Mouse (Mus musculus): Measurements from ENCODE around the gene Cercam. TPM values are rescaled to one million over a fixed set of nuclear protein-coding genes. Genes with fewer than 3 reads are reported as not detected.
"Not testable (repeated sequence)": the region's sequence is repeated elsewhere in the genome, so short reads cannot be mapped to it uniquely, and the experiment has no call there.

The Cercam gene
- total RNA-seq, 4 experiments from 2014 or later = 7.6 to 32.8 (median 18.4) TPM

- no peak for DNase-seq
These were observed 29.1 kb downstream of the Cercam start for GRCm38 (mm10) chr2:29898081-29898480.

GRCm38 (mm10) chr2:29902194-29902593 lies 33.2 kb downstream of the Cercam start:
- DNase-seq = no peak

- not testable (repeated sequence) for DNase-seq
These were observed 39.2 kb downstream of the Cercam start for GRCm38 (mm10) chr2:29908171-29908570.

GRCm38 (mm10) chr2:29910042-29910441 lies 41.1 kb downstream of the Cercam start:
- no peak for DNase-seq

GRCm38 (mm10) chr2:29917621-29918020 lies 48.7 kb downstream of the Cercam start:
- peak; percentile 69 for DNase-seq

DNA sequence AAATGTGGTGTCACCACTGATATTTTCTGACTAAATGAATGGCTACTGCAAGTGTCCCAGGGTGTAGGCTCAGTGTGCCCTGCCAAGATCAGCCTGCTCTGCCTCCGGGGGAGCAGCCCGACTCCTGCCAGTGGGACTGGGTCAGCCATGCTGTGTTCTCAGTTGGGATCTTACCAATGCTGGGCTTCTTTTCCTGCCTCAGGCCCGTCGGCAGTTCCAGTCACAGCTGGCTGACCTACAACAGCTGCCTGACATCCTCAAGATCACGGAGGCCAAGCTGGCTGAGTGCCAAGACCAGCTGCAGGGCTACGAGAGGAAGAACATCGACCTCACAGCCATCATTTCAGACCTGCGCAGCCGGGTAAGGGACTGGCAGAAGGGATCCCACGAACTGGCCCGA lies 53.0 kb downstream of the Cercam start:
- peak; percentile 15 for DNase-seq

DNA sequence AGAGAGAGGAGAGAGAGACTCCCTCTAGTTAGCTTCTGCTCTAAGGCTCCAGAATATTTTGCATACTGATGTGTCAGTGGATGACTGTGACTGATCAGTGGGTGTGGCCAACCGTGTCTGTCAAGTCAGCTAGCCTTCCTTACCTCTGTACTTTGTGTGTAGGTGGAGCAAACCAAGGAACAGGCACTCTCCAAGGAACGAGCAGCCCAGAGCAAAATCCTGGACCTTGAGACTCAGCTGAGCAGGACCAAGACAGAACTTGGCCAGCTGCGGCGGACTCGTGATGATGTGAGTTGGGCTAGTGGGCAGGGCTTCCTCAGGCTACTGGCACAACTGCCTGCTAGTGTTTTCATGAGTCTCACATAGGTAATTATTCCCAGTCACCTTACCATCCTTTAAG lies 57.6 kb downstream of the Cercam start:
- DNase-seq = no peak

- DNase-seq = no peak
These were observed 61.5 kb downstream of the Cercam start for GRCm38 (mm10) chr2:29930506-29930905.

- DNase-seq = no peak
These were observed 62.2 kb downstream of the Cercam start for GRCm38 (mm10) chr2:29931194-29931593.

Small RNA genes within 50 kb of the gene (microRNA-seq; reads per million reads assigned to microRNA genes)
- gene Mir219a-2 (0 reads per million in 2 experiments), gene Mir219b (0 reads per million in 2 experiments)

Other genes with a start within 250 kb of the Cercam start
- 10 to 100 TPM; 48.7 to 53.6 (median 52.8) TPM for gene Rapgef1, start 249.4 kb upstream of the Cercam start, total RNA-seq (2022)
- under 1 TPM in 2 of 4 experiments, not detected in 2; 0.43 to 0.46 TPM for gene Gm13420, start 117.5 kb upstream of the Cercam start, total RNA-seq (2022)
- not detected for gene Gm13547, start 109.9 kb upstream of the Cercam start, total RNA-seq (2022)
- gene Coq4, start 81.7 kb upstream of the Cercam start, total RNA-seq (2022) = 10 to 100 TPM; 18.6 to 25.1 (median 20.7) TPM
- 10 to 100 TPM; 38.8 to 73.6 (median 49.8) TPM for gene Trub2, start 80.7 kb upstream of the Cercam start, total RNA-seq (2022)
- 10 to 100 TPM; 29.2 to 51.3 (median 39.1) TPM for gene Slc27a4, start 66.5 kb upstream of the Cercam start, total RNA-seq (2022)
- 10 to 100 TPM; 46.8 to 58.8 (median 49.5) TPM for gene Urm1, start 49.1 kb upstream of the Cercam start, total RNA-seq (2022)
- gene Odf2, start 20.1 kb downstream of the Cercam start, total RNA-seq (2022) = 10 to 100 TPM; 31.2 to 80.8 (median 57.9) TPM
- 10 to 100 TPM; 34.7 to 56.4 (median 43.6) TPM for gene Gle1, start 66.3 kb downstream of the Cercam start, total RNA-seq (2022)
- 100 to 1,000 TPM; 163 to 298 (median 244) TPM for gene Sptan1, start 96.4 kb downstream of the Cercam start, total RNA-seq (2022)
- 10 to 100 TPM; 19.5 to 31.7 (median 26.6) TPM for gene Wdr34, start 179.7 kb downstream of the Cercam start, total RNA-seq (2022)
- 100 to 1,000 TPM; 205 to 257 (median 225) TPM for gene Set, start 188.2 kb downstream of the Cercam start, total RNA-seq (2022)
- gene Pkn3, start 208.5 kb downstream of the Cercam start, total RNA-seq (2022) = 1 to 10 TPM; 4.8 to 6.6 (median 5.8) TPM
- gene Zdhhc12, start 224.5 kb downstream of the Cercam start, total RNA-seq (2022) = 10 to 100 TPM; 16.4 to 23.9 (median 17.6) TPM